Mouse (Mus musculus): Measurements from ENCODE around the gene Hmcn2.

DNA sequence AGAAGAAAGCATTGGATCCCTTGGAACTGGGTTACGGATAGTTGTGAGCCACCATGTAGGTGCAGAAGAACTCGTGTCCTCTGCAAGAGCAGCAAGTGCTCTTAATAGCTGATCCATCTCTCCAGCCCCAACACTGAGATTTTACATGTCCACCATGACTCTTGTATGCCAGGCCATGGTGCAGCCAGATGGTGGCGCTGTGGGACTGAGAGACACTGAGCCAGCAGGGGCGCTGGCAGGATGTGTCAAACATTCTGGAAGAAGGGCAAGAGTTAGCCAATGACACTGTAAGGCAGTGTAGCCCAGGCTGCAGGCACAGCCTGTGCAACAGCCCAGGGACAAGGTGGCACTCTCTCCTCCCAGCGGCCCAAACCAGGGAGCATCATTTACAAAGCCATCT, 170.0 kb downstream of the Hmcn2 start:
- no peak for TF ChIP-seq POLR2A (IDR thresholded peaks at IDR 0.05; ENCODE audit: low read depth, low read length)
- TF ChIP-seq CTCF (IDR thresholded peaks at IDR 0.05; ENCODE audit: extremely low read depth, insufficient read length, insufficient replicate concordance, low read depth, low read length) = peak; percentile 71; the same call in 1 of the 2 replicates
